Mouse (Mus musculus): ENCODE results near the gene Sema4a.

- no peak for TF ChIP-seq EP300 (IDR thresholded peaks at IDR 0.05; ENCODE audit: insufficient read depth, low read depth, low read length)
- no peak for TF ChIP-seq POLR2A (IDR thresholded peaks at IDR 0.05; ENCODE audit: insufficient read depth, low read length)
Measured at GRCm38 (mm10) chr3:88501366-88502030, 40.5 kb upstream of the Sema4a start.
